Mouse (Mus musculus) megakaryocyte, embryonic 14.5 days (primary cell): ENCODE data around the gene Pdpk1.

Experiments used
- FLI1 ChIP-seq: IDR thresholded peaks from 2 replicates; pipeline ENCODE4 v1.6.1; 2012; ENCODE audit warnings: low read length, inconsistent platforms, mixed read lengths
- GATA1 ChIP-seq: IDR thresholded peaks from 3 replicates; pipeline ENCODE4 v1.6.1; 2012; ENCODE audit warnings: mixed read lengths, low read length, inconsistent platforms, borderline replicate concordance

DNA sequence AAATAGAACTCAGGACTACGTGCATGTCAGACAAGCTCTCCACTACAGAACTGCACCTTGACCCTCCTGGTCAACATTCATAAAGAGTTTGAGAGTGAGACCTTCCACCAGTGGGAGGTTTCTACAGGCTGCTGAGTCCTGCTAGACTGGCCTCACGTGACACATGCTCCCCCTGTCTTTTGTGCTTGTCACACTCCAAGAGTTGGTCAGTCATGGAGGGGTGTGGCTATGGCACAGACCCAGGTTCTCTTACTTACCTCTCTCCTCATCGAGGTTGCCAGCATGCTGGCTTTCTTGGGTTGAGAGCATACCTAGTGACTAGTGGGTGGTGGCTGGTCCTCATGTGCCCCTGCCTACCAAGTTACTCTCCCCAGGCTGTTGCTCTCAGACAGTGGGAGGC is 3.7 kb upstream of the Pdpk1 start:
- TF ChIP-seq FLI1, result no peak
- TF ChIP-seq GATA1, result no peak
